Mouse (Mus musculus) stomach, embryonic 15.5 days (tissue): ENCODE measurements at regions not wholly inside any gene's neighbourhood (a gene's known extent, or its start where the extent isn't known, plus 50 kb on each side); places are given as distances from the start of the nearest gene placed in this dataset.
A peak's percentile ranks its signal among the peaks of the same experiment; 100 is the strongest.
"Not testable (repeated sequence)": the region's sequence is repeated elsewhere in the genome, so short reads cannot be mapped to it uniquely, and the experiment has no call there.

Experiments used
- ATAC-seq: fragments of 200-750 bp; cut with Nextera tagmentation; 2 replicates; pipeline ENCODE4 v1.8.0; 2017; ENCODE audit warnings: low read depth, moderate number of reproducible peaks, moderate TSS enrichment; ENCODE audit not compliant: insufficient read depth, low FRiP score
- H3K27ac ChIP-seq: fragments of 300-500 bp; sonication (generic); 2 replicates; pipeline ENCODE4 v1.5.1; 2015; ENCODE audit warnings: mild to moderate bottlenecking, inconsistent platforms
- H3K27me3 ChIP-seq: fragments of 300-500 bp; sonication (generic); replicated peaks from 2 replicates; pipeline ENCODE4 v1.6.1; 2015; ENCODE audit warnings: inconsistent platforms
- H3K36me3 ChIP-seq: fragments of 300-500 bp; sonication (generic); 2 replicates; pipeline ENCODE4 v1.6.1; 2015; ENCODE audit warnings: inconsistent platforms
- H3K4me1 ChIP-seq: fragments of 300-500 bp; sonication (generic); 2 replicates; pipeline ENCODE4 v1.6.1; 2015; ENCODE audit warnings: inconsistent platforms
- H3K4me2 ChIP-seq: fragments of 300-500 bp; sonication (generic); 2 replicates; pipeline ENCODE4 v1.6.1; 2015; ENCODE audit warnings: mild to moderate bottlenecking, inconsistent platforms
- H3K4me3 ChIP-seq: fragments of 300-500 bp; sonication (generic); replicated peaks from 2 replicates; pipeline ENCODE4 v1.5.1; 2015; ENCODE audit warnings: inconsistent platforms
- H3K9ac ChIP-seq: fragments of 300-500 bp; sonication (generic); 2 replicates; pipeline ENCODE4 v1.6.1; 2015; ENCODE audit warnings: inconsistent platforms
- H3K9me3 ChIP-seq: fragments of 300-500 bp; sonication (generic); 2 replicates; pipeline ENCODE4 v1.6.1; 2016; ENCODE audit warnings: inconsistent platforms
- WGBS: fragments of 180-500 bp; shearing (Covaris S2); methylation state at CpG from one replicate; pipeline ENCODE4 v1.1.7; 2015; 5-methylcytosine and 5-hydroxymethylcytosine counted together

GRCm38 (mm10) chr2:114407408-114407807 lies 206.1 kb upstream of the Zfp770 start:
- H3K4me2 ChIP-seq = no peak overlapping the region
- WGBS = 46% methylated on average over 5 of the region's 5 CpGs
- H3K4me3 ChIP-seq = no peak overlapping the region
- no peaks in the 10 kb centered on the region for H3K27me3 ChIP-seq
- no peak overlapping the region for H3K27ac ChIP-seq
- no peaks in the 10 kb centered on the region for H3K9me3 ChIP-seq
- no peaks in the 10 kb centered on the region for H3K4me1 ChIP-seq
- no peaks in the 10 kb centered on the region for H3K36me3 ChIP-seq
- ATAC-seq = no peak
- no peak overlapping the region for H3K9ac ChIP-seq

- Histone ChIP-seq H3K9me3 (no peaks in the 10 kb centered on the region), H3K36me3 (no peaks in the 10 kb centered on the region), H3K4me2 (no peak overlapping the region), H3K4me1 (no peaks in the 10 kb centered on the region), H3K4me3 (no peak overlapping the region), H3K9ac (no peak overlapping the region), H3K27me3 (no peaks in the 10 kb centered on the region), H3K27ac (no peak overlapping the region)
- no peak for ATAC-seq
- 19% methylated on average over 3 of the region's 3 CpGs for WGBS
Observed at GRCm38 (mm10) chr2:114384566-114384965, 183.3 kb upstream of the Zfp770 start.

GRCm38 (mm10) chr2:114378844-114379533 lies 177.7 kb upstream of the Zfp770 start:
- H3K27ac ChIP-seq = no peak overlapping the region
- no peaks in the 10 kb centered on the region for H3K4me1 ChIP-seq
- no peaks in the 10 kb centered on the region for H3K9me3 ChIP-seq
- no peak overlapping the region for H3K4me3 ChIP-seq
- WGBS = 79% methylated on average over 1 of the region's 1 CpGs
- no peak overlapping the region for H3K4me2 ChIP-seq
- H3K9ac ChIP-seq = no peak overlapping the region
- H3K27me3 ChIP-seq = no peaks in the 10 kb centered on the region
- ATAC-seq = no peak
- H3K36me3 ChIP-seq = no peaks in the 10 kb centered on the region

- no peak overlapping the region for H3K27ac ChIP-seq
- H3K4me1 ChIP-seq = no peaks in the 10 kb centered on the region
- H3K9me3 ChIP-seq = no peaks in the 10 kb centered on the region
- ATAC-seq = no peak
- H3K4me3 ChIP-seq = no peak overlapping the region
- no peak overlapping the region for H3K9ac ChIP-seq
- H3K4me2 ChIP-seq = no peak overlapping the region
- H3K36me3 ChIP-seq = no peaks in the 10 kb centered on the region
- no peaks in the 10 kb centered on the region for H3K27me3 ChIP-seq
- 49% methylated on average over 7 of the region's 7 CpGs for WGBS
Observed at GRCm38 (mm10) chr2:114373476-114373875, 172.2 kb upstream of the Zfp770 start.

GRCm38 (mm10) chr2:114353876-114354275 lies 152.6 kb upstream of the Zfp770 start:
- H3K9ac ChIP-seq, ATAC-seq, H3K27me3 ChIP-seq, H3K9me3 ChIP-seq, H3K4me1 ChIP-seq, H3K27ac ChIP-seq, H3K4me2 ChIP-seq, H3K4me3 ChIP-seq, H3K36me3 ChIP-seq: not testable (repeated sequence)
- 79% methylated on average over 11 of the region's 11 CpGs for WGBS

GRCm38 (mm10) chr2:114340578-114341293 lies 139.5 kb upstream of the Zfp770 start:
- H3K36me3 ChIP-seq = no peaks in the 10 kb centered on the region
- no peak overlapping the region for H3K4me3 ChIP-seq
- no peaks in the 10 kb centered on the region for H3K4me1 ChIP-seq
- no peak overlapping the region for H3K9ac ChIP-seq
- no peak overlapping the region for H3K27ac ChIP-seq
- WGBS = 78% methylated on average over 9 of the region's 9 CpGs
- no peak overlapping the region for H3K4me2 ChIP-seq
- no peaks in the 10 kb centered on the region for H3K27me3 ChIP-seq
- no peak for ATAC-seq
- H3K9me3 ChIP-seq = no peaks in the 10 kb centered on the region

GRCm38 (mm10) chr2:114301746-114302145 lies 100.5 kb upstream of the Zfp770 start:
- H3K27me3 ChIP-seq = no peaks in the 10 kb centered on the region
- ATAC-seq = no peak
- no peak overlapping the region for H3K4me2 ChIP-seq
- no peaks in the 10 kb centered on the region for H3K9me3 ChIP-seq
- H3K4me1 ChIP-seq = no peaks in the 10 kb centered on the region
- H3K9ac ChIP-seq = no peak overlapping the region
- H3K36me3 ChIP-seq = no peaks in the 10 kb centered on the region
- WGBS = 48% methylated on average over 3 of the region's 3 CpGs
- H3K4me3 ChIP-seq = no peak overlapping the region
- no peak overlapping the region for H3K27ac ChIP-seq

GRCm38 (mm10) chr2:114295110-114295509 lies 93.8 kb upstream of the Zfp770 start:
- Histone ChIP-seq H3K9me3 (no peaks in the 10 kb centered on the region), H3K9ac (no peak overlapping the region), H3K27me3 (no peaks in the 10 kb centered on the region), H3K4me1 (no peaks in the 10 kb centered on the region), H3K36me3 (no peaks in the 10 kb centered on the region), H3K4me2 (no peak overlapping the region), H3K4me3 (no peak overlapping the region), H3K27ac (no peak overlapping the region)
- WGBS = 70% methylated on average over 1 of the region's 1 CpGs
- ATAC-seq = no peak

GRCm38 (mm10) chr2:114291387-114291786 lies 90.1 kb upstream of the Zfp770 start:
- no peaks in the 10 kb centered on the region for H3K36me3 ChIP-seq
- 79% methylated on average over 5 of the region's 5 CpGs for WGBS
- no peak for ATAC-seq

GRCm38 (mm10) chr2:114275536-114275935 lies 74.3 kb upstream of the Zfp770 start:
- no peaks in the 10 kb centered on the region for H3K9me3 ChIP-seq
- ATAC-seq = no peak

More at GRCm38 (mm10) chr2:114291387-114291786, 90.1 kb upstream of the Zfp770 start:
- Histone ChIP-seq H3K4me3 (no peak overlapping the region), H3K27ac (no peak overlapping the region), H3K4me1 (no peaks in the 10 kb centered on the region), H3K9me3 (no peaks in the 10 kb centered on the region), H3K9ac (no peak overlapping the region), H3K27me3 (no peaks in the 10 kb centered on the region), H3K4me2 (no peak overlapping the region)

GRCm38 (mm10) chr2:114260397-114261071 lies 59.3 kb upstream of the Zfp770 start:
- Histone ChIP-seq H3K4me2 (peak overlapping the region; percentile 17), H3K36me3 (no peaks in the 10 kb centered on the region), H3K9ac (no peak overlapping the region), H3K27ac (no peak overlapping the region), H3K27me3 (no peaks in the 10 kb centered on the region), H3K4me3 (no peak overlapping the region), H3K9me3 (no peaks in the 10 kb centered on the region), H3K4me1 (no peaks in the 10 kb centered on the region)
- 37% methylated on average over 8 of the region's 8 CpGs for WGBS
- no peak; the same call in 1 of the 2 replicates for ATAC-seq

More at GRCm38 (mm10) chr2:114275536-114275935, 74.3 kb upstream of the Zfp770 start:
- H3K27me3 ChIP-seq = no peaks in the 10 kb centered on the region
- H3K36me3 ChIP-seq = no peaks in the 10 kb centered on the region
- H3K4me3 ChIP-seq = no peak overlapping the region
- H3K9ac ChIP-seq = no peak overlapping the region
- no peak overlapping the region for H3K4me2 ChIP-seq
- no peak overlapping the region for H3K27ac ChIP-seq
- H3K4me1 ChIP-seq = no peaks in the 10 kb centered on the region

- no peak overlapping the region for H3K27ac ChIP-seq
- 66% methylated on average over 4 of the region's 4 CpGs for WGBS
- H3K36me3 ChIP-seq = no peaks in the 10 kb centered on the region
- H3K4me2 ChIP-seq = no peak overlapping the region
- H3K4me3 ChIP-seq = no peak overlapping the region
- no peaks in the 10 kb centered on the region for H3K9me3 ChIP-seq
- no peaks in the 10 kb centered on the region for H3K27me3 ChIP-seq
- no peaks in the 10 kb centered on the region for H3K4me1 ChIP-seq
- no peak for ATAC-seq
- H3K9ac ChIP-seq = no peak overlapping the region
Observed at GRCm38 (mm10) chr2:114259539-114259938, 58.3 kb upstream of the Zfp770 start.
